Mouse (Mus musculus) gastrocnemius, postnatal 14 days (tissue): Measurements from ENCODE around the gene Hmgcll1. TPM values are rescaled to one million over a fixed set of nuclear protein-coding genes. Genes with fewer than 3 reads are reported as not detected.

ENCODE experiments used
- DNase-seq: peaks from one replicate; pipeline ENCODE4 v3.0.0; 2021; ENCODE audit warnings: mixed read lengths
- intact Hi-C: fragments of 180-260 bp; cut with DNase I; formaldehyde crosslinking; loops from one replicate; pipeline ENCODE4 v1.15.1; 2025; ENCODE audit warnings: low total_unique reads
- long read RNA-seq, 2 experiments: library from polyadenylated mRNA; stranded (forward); transcript quantifications; one replicate each; pipeline ENCODE4 v2.0.0; 2021
- total RNA-seq, 2 experiments: library from RNA; stranded (reverse); gene quantifications; 2 replicates each; pipeline ENCODE4 v1.2.3; 2021

Hmgcll1 gene
- under 1 TPM in 1 of 2 experiments, not detected in 1; 0.37 TPM for total RNA-seq
- long read RNA-seq, experiment 1, result 0 reads
- long read RNA-seq, experiment 2, result 0 reads

- DNase-seq, result no peak
- intact Hi-C loops, result no loop called here
Measured at GRCm38 (mm10) chr9:76014631-76015531, at the start of gene Hmgcll1. Gene Hmgcll1 (plus strand): TSS chr9:76014855.

DNA sequence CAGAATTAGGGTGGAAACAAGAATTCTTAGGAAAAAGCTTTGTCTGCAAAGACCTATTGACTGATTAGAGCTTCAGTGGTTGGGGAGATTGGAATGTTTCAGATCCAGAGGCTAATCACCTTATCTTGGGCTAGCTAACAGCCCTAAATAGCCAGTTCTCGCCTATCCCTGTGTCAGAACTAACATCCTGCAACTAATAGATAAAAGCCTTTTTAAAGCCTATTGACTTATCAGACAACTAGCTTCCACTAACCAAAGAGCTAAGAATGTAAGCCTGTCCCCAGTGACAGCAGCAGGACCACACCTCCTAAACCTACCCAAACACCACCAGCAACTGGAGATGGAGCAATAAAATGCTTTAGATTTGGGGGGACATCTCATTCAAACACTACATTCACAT is 34.6 kb upstream of the Hmgcll1 start:
- intact Hi-C loops, result no loop called here

GRCm38 (mm10) chr9:75981139-75981538 is 33.5 kb upstream of the Hmgcll1 start:
- intact Hi-C loops, result no loop called here
- no peak for DNase-seq

More for the DNA sequence above, 34.6 kb upstream of the Hmgcll1 start:
- no peak for DNase-seq

DNA sequence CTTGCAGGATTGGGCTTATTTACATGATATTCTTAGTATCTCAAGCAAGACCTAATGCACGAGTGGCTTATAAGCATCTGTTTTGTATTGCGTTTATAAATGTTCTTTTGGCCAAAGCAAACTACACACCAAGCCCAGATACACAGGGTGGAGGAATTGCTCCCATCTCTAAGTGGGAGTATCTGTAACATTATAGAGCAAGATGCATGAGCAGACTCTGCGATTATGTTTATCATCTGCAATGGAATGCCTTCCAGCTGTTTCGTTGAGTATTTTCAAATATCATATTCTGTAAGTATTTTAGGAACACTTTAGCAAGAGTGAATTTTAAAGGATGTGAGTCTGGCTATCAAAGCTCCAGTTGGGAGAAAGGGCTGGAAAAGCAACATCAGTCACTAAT is 25.2 kb upstream of the Hmgcll1 start:
- intact Hi-C loops, result no loop called here
- no peak for DNase-seq

DNA sequence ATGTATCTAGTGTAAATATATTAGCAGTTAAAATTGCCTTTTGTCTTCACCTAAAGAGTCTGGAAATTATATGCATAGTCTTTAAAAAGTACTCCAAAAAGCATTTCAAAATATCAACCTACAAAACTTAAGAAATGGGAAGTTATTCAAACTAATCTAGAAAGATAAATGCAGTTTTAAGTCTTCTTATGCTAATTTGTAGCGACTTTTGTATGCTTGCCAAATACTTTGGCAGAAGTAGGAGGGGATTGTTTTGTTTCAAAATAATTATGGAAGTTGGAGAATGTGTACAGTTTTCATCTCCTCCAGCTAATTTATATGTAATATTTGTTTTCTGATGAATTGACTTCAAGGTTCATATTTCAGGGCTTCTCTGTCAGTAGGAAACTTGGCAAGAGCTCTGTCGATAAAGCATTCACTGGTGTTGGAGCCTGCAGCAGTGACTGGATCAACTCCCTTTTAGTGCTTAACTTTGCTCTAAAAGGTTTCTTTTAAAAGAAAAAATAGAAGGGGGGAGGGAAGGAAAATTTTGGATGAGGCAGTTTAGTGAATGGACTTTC is 15.8 kb upstream of the Hmgcll1 start:
- intact Hi-C loops, result no loop called here
- no peak for DNase-seq

GRCm38 (mm10) chr9:76000876-76001858 is 13.5 kb upstream of the Hmgcll1 start:
- DNase-seq, result no peak
- intact Hi-C loops, result no loop called here

DNA sequence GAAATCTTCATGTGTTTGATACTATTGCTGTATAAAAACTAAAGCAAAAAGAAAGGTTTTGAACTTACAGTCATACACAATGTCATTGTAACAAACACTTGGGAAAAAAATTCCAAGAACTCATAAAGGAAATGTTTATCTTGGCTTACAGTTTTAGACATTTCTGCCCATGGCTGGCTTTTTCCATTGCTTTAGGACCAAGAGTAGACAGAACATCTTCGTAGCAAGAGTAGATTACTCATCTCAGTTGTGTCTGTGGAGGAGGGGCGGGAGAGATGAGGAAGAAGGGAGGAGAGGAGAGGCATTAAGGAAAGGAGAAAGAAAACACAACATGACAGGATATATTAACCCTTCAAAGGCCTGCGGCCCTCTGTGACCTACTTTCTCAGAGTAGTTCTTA is 11.6 kb upstream of the Hmgcll1 start:
- intact Hi-C loops, result no loop called here

GRCm38 (mm10) chr9:76003637-76004036 is 11.0 kb upstream of the Hmgcll1 start:
- intact Hi-C loops, result no loop called here
- DNase-seq, result no peak

More for the DNA sequence above, 11.6 kb upstream of the Hmgcll1 start:
- no peak for DNase-seq

GRCm38 (mm10) chr9:76007342-76007970 is 7.2 kb upstream of the Hmgcll1 start:
- intact Hi-C loops, result no loop called here

GRCm38 (mm10) chr9:76013789-76014188 is 866 bp upstream of the Hmgcll1 start:
- DNase-seq, result no peak
- intact Hi-C loops, result no loop called here

More at GRCm38 (mm10) chr9:76007342-76007970, 7.2 kb upstream of the Hmgcll1 start:
- peak; percentile 30 for DNase-seq

DNA sequence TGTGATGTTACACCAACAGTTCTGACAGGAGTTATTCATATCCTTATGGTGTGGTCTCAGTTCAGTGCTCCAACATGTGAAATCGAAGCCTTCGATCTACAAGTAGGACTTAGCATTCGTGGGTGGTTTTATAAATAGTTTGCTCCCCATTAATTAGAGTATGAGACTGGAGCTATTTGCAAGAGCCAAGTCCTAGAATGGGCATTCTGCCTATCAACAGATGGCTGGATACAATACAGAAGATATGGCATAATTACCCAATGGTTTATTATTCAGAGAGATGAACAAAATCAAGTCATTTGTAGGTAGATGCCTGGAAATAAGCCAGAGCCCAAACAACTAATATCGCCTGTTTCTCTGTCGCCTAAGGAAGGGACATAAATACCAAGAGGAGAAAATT is 1.3 kb downstream of the Hmgcll1 start:
- intact Hi-C loops, result no loop called here
- no peak for DNase-seq

DNA sequence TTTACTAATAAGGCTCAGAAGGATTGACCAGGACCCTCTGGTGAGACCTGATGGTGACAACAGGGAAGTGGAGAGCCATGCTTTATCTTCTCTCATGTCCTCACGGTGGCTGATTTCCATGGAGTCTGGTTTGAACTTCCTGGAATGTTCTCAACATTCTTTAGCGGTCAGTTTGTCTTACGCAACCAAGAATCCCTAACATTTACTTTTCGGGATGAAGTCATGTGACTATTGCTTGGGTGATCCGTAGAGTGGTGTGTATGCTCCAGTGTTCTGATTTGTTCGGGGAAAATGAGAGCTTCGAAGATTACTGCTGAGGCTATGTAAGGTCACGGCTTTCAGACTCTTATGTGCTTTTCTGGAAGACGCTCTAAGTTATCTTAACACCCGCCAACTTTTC is 1.9 kb downstream of the Hmgcll1 start:
- intact Hi-C loops, result no loop called here
- DNase-seq, result no peak

GRCm38 (mm10) chr9:76023551-76023973 is 8.9 kb downstream of the Hmgcll1 start:
- no peak for DNase-seq
- intact Hi-C loops, result no loop called here

DNA sequence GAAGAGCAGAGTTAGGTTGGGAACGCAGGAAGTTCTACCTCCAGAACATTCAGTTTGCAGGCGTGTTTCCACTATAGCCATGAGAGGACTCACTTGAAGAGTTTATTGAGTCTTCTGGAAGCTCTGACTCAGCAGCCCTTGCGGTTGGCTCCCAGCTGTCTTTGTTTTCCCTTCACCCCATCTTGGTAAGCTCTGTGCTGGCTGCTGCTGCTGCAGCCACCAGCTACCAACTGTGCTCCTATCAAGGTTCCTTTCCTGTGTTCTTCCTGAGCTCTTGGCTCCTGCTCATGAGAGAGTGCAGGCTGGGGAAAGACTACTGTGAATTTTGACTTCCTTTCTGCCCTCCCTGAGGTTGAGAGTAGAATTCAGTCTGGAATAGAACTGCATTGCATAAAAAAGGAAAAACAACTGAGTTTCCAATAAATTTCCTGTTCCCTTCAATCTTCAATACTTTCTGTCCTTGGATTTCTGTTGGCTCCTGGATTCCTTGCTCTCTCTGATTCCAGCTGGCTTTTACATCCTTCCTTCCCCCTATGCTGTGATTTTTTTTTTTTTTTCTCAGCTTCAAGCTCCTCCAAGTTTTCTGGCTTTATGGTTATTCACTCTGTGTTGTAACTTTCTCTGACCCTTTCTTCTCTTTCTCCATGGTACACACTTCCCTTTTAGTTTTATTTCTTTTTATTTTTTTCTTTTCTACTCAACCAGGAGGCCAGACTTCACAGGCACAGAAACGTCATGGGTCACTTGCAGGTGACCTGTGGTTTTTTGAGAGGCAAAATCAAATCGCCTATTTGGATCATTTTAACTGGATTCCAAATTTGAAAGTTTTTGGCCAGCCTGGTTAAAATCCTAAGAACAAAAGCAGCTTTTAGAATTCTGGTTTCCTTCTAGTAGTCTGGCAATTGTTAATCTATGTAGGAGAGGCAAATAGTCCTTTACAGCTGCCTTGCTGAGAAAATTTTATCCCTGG is 9.9 kb downstream of the Hmgcll1 start:
- intact Hi-C loops, result no loop called here
- peak; percentile 25 for DNase-seq

DNA sequence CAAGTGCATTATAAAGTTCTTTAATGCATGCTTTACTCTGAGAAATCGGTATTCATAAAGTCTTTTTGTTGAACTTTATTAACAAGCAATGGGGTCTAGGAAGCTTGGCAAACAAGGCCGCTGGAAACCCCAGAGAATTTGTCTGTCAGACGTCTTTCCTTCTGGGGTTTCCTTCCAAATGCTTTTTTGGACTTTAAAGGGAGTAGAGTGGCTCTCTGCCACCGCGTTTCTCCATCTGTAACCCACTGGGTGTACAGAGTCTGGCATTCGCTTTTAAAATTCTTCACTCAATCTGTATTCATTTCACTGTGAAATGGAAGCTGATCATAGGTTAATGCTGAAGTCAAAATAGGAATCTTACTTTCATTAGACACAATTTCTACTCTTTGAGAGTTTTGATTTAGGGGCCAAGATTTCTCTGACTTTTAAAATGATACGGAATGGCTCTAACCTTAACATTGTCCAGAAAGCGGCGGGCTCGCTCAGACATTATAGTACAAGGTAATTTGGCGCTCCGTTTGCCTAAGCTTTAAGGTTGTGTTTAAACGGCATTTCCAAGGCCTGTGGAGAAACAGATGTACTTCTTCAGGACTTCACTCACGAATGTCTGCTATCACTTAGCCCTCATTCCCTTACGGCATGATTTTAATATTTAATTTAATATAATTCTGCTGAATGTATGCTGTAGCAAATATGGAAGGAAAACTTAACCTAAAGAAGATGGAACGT is 15.0 kb downstream of the Hmgcll1 start:
- peak; percentile 26 for DNase-seq
- intact Hi-C loops, result no loop called here

GRCm38 (mm10) chr9:76035058-76035457 is 20.4 kb downstream of the Hmgcll1 start:
- no peak for DNase-seq
- intact Hi-C loops, result no loop called here

DNA sequence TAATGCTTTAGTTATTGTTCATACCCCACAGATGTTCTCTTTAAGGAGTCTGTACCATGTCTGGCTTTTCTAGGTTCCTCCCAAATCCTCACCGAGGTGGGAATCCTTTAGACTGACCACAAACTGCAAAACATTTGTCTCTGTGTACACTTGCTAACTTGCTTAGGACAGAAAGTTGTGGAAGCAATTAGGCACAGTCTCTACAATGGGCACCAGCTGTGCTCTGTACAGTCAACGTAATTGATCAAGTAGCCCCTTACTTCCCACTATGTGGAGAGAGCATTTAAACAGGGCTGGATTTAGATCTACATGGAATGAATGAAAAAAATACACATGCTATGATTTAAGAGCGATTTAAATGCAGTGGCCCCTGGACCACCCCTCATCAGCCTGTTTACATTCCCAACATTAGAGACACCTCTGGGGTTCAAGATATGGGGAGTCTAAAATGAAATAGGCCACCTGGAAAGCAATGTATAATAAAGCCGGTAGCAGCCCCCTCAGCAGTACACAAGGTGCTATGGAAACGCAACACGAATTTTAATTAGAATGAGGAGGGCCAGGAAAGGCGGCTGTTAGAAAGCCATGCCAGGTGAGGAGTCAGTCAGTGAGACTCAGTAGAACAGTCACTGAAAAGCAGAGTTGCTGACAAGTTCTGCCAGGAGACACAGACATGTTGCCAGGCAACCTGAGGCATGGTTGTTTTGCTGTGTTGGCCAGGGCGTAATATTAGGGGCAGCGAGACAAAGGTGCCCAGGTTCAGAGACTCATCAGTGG is 23.9 kb downstream of the Hmgcll1 start:
- no peak for DNase-seq
- intact Hi-C loops, result no loop called here
